Mouse (Mus musculus) brain, embryonic 14.5 days (tissue): ENCODE data around the gene Palm. TPM values are rescaled to one million over a fixed set of nuclear protein-coding genes. Genes with fewer than 3 reads are reported as not detected.

Experiments used
- DNase-seq: peaks from one replicate; pipeline ENCODE4 v3.0.0-alpha.2; 2011; ENCODE audit warnings: low read depth
- CTCF ChIP-seq: fragments of 200-500 bp; IDR thresholded peaks from 2 replicates; pipeline ENCODE4 v1.5.1; 2012; ENCODE audit warnings: inconsistent platforms, mild to moderate bottlenecking, moderate library complexity, borderline replicate concordance; ENCODE audit not compliant: insufficient read depth, insufficient read length; ENCODE audit errors: extremely low read depth
- POLR2A ChIP-seq: fragments of 200-500 bp; IDR thresholded peaks from 2 replicates; pipeline ENCODE4 v1.6.1; 2012; ENCODE audit warnings: mild to moderate bottlenecking, inconsistent platforms, borderline replicate concordance; ENCODE audit not compliant: poor library complexity, insufficient read depth, insufficient read length, severe bottlenecking; ENCODE audit errors: extremely low read depth
- polyA plus RNA-seq: library from polyadenylated mRNA; depleted of rRNA; stranded (reverse); fragments of >200 nt; gene quantifications from 2 replicates; pipeline ENCODE4 v1.2.3, GENCODE M21; 2012

Gene Palm
- polyA plus RNA-seq, 1 experiment = 219 TPM

GRCm38 (mm10) chr10:79843476-79843875 lies 50.1 kb downstream of the Palm start:
- peak; percentile 63 for DNase-seq
- TF ChIP-seq POLR2A (no peak), CTCF (no peak)

DNA sequence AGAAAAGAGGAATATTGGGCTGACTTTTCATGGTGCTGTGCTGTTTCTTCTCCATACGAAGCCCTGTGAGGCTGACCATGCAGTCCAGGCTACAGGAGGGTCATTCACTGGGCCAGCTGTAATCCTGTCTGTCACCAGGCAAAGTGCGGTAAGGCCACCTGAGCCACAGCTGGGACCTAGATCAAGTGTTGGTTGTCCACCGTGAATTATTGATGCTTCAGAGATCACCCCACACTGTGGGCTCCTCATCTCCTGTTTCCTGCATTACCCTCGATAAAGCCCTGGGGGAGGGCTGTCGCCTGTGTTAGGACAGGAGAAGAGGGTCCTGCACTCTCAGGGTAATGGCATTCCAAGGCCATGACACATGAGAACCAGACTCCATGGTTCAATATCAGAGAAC lies 53.2 kb downstream of the Palm start:
- TF ChIP-seq CTCF (no peak), POLR2A (no peak)
- DNase-seq = no peak

GRCm38 (mm10) chr10:79849941-79850628 lies 56.7 kb downstream of the Palm start:
- DNase-seq = no peak
- no peak for TF ChIP-seq CTCF
- no peak for TF ChIP-seq POLR2A

GRCm38 (mm10) chr10:79851653-79852052 lies 58.3 kb downstream of the Palm start:
- TF ChIP-seq POLR2A (no peak), CTCF (no peak)
- no peak for DNase-seq

DNA sequence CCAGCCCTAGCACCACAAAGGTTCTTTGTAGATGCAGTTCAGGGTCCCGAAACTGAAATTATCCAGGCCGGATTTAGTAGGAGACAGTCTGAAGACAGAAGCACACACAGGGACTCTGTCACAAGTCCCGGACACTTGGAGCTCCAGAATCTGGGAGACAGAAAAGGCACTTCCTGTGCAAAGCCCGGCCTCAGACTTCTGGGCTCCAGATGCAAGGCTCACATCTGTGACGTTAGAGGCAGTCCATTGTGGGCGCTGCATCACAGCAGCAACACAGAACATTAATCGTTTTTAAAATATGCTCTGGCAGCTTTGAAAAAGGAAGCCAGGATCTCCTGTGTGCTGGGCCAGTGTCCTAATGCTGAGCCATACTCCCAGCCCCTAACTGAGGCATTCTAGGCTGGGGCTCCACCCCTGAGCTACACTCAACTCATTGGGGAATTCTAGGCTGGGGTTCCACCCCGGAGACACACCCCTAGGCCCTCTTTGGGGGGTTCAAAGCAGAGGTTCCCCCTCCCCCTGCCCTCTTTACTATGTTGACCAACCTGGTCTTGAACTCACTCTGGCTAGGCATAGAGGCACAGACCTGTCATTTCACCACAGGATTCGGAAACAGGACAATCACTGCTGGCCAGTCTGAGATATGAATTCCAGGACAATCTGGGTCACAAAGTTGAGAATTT lies 58.9 kb downstream of the Palm start:
- DNase-seq = no peak
- TF ChIP-seq CTCF (no peak), POLR2A (no peak)

- no peak for DNase-seq
- TF ChIP-seq CTCF = no peak
- no peak for TF ChIP-seq POLR2A
These were observed 59.5 kb downstream of the Palm start for GRCm38 (mm10) chr10:79852827-79853226.

- DNase-seq = peak; percentile 97
- TF ChIP-seq POLR2A = no peak
These were observed 60.0 kb downstream of the Palm start for GRCm38 (mm10) chr10:79853392-79853791.

- TF ChIP-seq CTCF (no peak), POLR2A (peak; percentile 67; the same call in 1 of the 2 replicates)
- DNase-seq = peak; percentile 100
These were observed 60.8 kb downstream of the Palm start, which contains the start of gene Ptbp1 for GRCm38 (mm10) chr10:79853860-79854795. Gene Ptbp1, plus strand, starts transcription at chr10:79854427.

GRCm38 (mm10) chr10:79854801-79855541 lies 61.6 kb downstream of the Palm start:
- TF ChIP-seq POLR2A (no peak), CTCF (no peak)
- DNase-seq = peak; percentile 88

DNA sequence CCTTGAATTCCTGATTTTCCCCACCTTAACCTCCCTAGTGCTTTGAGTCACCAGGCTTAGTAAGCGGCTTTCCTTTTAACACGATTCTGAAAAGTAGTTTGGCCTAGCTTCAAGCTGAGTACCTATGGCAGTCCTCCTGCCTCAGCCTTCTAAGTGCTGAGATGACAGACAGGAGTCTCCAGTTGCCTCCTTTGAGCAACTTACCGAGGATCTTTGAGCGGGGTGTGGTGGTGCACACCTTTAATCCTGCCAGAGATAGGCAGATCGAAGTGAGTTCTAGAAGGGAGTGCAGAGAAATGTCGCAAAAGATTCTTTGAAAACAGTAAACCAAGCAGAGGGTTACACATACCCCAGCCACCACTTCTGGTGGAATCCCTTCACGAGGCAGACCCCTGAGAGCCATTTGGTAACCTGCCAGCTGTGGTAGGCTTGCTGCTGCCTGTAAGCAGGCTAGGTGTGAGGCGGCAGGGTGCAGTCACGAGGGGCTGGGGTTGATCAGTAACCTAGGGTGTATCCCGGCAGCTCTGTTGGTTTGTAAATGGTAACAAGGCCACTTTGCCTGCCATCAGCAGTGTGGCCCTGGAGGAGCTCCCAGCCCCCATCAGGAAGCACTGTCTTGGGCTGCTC lies 62.3 kb downstream of the Palm start:
- TF ChIP-seq CTCF (no peak), POLR2A (no peak)
- DNase-seq = peak; percentile 61
